Mouse (Mus musculus): ENCODE data around the gene Mbd3l1.

GRCm38 (mm10) chr9:18430354-18430753 is 47.8 kb upstream of the Mbd3l1 start, which contains the start of gene Mbd3l2:
- TF ChIP-seq CTCF (IDR thresholded peaks at IDR 0.05; ENCODE audit: low read depth) (no peak), EP300 (IDR thresholded peaks at IDR 0.05; ENCODE audit: low read depth) (no peak)
